Mouse (Mus musculus) kidney, postnatal 36 days (tissue): ENCODE measurements at regions not wholly inside any gene's neighbourhood (a gene's known extent, or its start where the extent isn't known, plus 50 kb on each side); places are given as distances from the start of the nearest gene placed in this dataset.
"Not testable (repeated sequence)": the region's sequence is repeated elsewhere in the genome, so short reads cannot be mapped to it uniquely, and the experiment has no call there.

Experiments used
- DNase-seq, 2 experiments: peaks; one replicate each; pipeline ENCODE4 v3.0.0; 2021 to 2022; ENCODE audit warnings: mixed read lengths in 2 of 2

DNA sequence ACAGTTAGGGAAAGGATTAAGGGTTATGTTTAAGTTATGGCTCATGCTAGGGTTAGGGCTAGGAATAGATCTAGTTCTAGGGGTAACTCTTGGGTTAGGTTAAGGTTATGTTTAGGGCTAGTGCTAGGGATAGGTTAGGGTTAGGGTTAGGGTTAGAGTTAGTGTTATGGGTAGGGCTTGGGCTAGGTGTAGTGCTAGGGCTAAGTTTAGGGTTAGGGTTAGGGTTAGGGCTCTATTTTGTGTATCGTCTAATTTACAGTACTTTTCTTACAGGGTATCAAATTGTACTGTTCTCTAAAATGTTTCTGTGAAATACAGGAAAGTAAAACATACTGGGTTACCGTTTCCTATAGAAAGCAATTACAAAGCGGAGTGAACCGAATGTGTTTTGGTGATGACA is 64.8 kb downstream of the Ptchd3 start:
- DNase-seq, result no peak

GRCm38 (mm10) chr11:121904393-121904792 is 74.3 kb downstream of the Ptchd3 start:
- not testable (repeated sequence) for DNase-seq

GRCm38 (mm10) chr11:121924631-121925030 is 94.6 kb downstream of the Ptchd3 start:
- not testable (repeated sequence) for DNase-seq

- not testable (repeated sequence) for DNase-seq
Observed at GRCm38 (mm10) chr11:121925043-121925442, 95.0 kb downstream of the Ptchd3 start.

DNA sequence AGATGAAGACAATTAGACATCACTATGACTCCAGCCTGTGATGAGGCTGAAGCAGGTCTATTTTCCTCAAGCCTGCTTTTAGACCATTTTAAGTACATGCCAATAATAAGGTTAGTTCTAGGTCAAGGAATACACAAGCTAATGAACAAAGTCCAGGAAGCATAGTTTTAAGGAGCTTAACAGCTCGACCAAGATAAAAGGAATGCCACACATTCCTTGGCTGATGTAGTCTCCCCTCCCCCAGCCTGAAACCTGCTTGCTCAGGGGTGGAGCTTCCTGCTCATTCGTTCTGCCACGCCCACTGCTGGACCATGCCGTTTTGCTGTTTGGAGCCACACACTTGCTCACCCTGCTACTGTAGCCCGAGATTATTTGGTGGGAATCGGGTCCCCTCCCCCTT is 121.7 kb downstream of the Ptchd3 start:
- peak; percentile 37 to 40 for DNase-seq

DNA sequence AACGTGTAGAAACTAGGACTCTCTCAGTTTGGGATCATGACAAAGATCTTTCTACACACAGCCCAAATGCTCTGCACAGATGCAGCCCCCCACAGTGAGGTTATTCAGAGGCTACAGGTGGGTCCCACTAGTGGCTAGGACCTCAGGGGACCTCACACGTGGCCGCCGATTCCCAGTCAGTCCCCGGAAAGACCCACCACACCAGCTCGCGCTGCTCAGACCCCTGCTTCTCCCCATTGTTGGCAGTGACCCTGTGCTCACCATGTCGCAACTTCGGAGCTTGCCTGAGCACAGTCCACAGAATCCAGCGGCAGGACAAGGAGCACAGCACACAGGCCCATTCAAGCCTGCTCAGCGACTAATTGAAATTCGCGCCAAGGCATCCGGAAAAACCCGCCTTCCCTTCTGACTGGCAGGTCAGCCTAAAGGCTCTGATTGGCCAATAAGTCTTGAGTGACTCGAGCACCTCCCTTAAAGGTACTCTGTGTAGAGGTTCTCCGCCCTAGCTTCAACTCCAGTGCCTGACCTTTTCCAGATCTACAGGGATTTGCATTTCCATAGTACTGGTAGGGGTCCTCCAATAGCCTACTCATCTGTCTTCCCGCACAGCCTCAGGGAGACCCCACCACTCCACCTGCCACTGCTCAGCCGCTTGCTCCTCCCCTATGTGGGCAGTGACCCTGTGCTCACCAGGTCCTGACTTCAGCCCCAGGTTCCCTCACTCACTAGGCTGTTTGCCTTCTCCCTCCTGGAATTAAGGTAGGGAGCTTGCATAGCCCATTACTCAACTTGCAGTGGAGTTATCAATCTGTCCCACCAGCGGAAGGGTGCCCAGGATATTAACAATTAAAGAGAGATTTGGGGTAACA is 126.6 kb downstream of the Ptchd3 start:
- DNase-seq, result not testable (repeated sequence)

DNA sequence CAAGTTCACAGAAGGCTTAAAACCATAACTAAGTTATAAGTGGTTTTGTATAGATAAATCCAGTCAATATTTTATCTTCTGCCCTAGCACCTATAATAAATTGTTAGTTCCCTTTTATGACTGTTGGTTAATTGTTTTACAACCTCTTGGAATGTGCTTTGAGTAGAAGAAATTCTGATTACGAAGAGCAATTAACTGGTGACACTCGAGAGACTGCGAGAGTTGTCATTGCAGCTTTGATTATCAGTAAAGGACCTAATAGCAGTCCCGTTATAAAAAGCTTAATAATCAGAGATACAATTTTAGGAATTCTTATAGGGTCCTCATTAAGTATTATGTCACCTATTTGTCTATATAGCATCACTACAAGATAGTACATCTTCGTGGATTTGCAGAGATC is 128.7 kb downstream of the Ptchd3 start:
- not testable (repeated sequence) for DNase-seq

- not testable (repeated sequence) for DNase-seq
Observed at GRCm38 (mm10) chr11:121964111-121964510, 134.1 kb downstream of the Ptchd3 start.

DNA sequence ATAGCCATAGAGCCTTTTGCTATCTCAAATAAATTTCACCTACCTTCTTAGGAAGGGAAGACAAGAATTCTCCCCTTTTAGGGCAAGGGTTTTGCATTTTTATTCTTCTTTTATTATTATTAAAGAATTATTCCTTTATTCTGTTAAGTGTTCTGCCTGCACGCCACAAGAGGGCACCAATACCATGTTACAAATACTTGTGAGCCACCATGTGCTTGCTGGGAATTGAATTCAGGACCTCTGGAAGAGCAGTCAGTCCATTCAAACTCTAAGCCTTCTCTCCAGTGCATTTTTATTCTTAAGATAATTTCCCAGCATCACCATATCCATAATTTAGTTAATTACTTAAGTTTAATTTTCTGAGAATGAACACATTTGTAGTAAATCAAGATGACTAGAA is 135.9 kb downstream of the Ptchd3 start:
- DNase-seq, result peak in 1 of 2 experiments; percentile 24
